28 mouse cellular contexts compared by ENCODE assay signal in the genomic region with DNA sequence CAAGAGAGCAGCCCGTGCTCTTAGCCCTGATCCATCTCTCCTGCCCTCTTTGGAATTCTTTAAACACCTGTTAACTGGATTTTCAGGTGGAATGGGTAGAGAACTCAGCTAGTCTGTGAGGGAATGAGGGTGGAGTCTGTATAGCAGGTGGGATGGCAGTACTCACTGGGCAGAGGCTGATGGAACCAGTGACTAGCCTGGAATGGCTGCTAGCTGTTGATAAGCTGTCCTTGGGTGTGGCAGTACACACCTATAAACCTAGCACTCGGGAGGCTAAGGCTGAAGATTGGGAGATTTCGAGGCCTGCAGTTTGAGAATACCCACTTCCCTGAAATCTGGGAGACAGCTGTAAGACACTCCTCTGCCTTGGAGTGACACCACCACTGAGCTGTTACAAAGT. TPM values are rescaled to one million over a fixed set of nuclear protein-coding genes. Genes with fewer than 3 reads are reported as not detected.
A peak's percentile ranks its signal among the peaks of the same experiment; 100 is the strongest.
DNase-seq lines count a peak whose midpoint lies in the region; ATAC-seq and TF ChIP-seq lines count a peak whose summit lies in the region.
"Had no signal": no experiment of that assay in that cellular context is flagged by ENCODE, and none has a peak within 500 bp of the region (broad histone marks: within the 10 kb centered on the region; RNA-seq: fewer than 3 reads in every experiment).

No protein-coding gene starts in this region.

- peak; percentile 54 for ATAC-seq in lung, postnatal 0 days
- peak; percentile 95 for ATAC-seq in liver, embryonic 12.5 days
- ATAC-seq in megakaryocyte-erythroid progenitor cell, adult 5-6 weeks (replicated peaks; ENCODE audit: low FRiP score, low TSS enrichment, poor library complexity, severe bottlenecking) = 0 out of 2 replicates have a peak, but pooled peaks have one; percentile 50
- ATAC-seq: activated CD4-positive, CD25-positive, alpha-beta regulatory T cell, adult 4 months; forebrain, embryonic 14.5 days had no signal

- no peak overlapping the region for H3K4me3 ChIP-seq in lung, postnatal 0 days (ENCODE audit: low read depth, low read length)
- no peak overlapping the region for H3K4me3 ChIP-seq in lung, adult 2 months (replicated peaks; ENCODE audit: extremely low read depth, low read depth, low read length)
- no peak overlapping the region for H3K4me3 ChIP-seq in liver, embryonic 12.5 days
- no peak overlapping the region for H3K4me3 ChIP-seq in gastrocnemius, adult 2 months
- H3K4me3 ChIP-seq: embryonic facial prominence, embryonic 10.5 days; heart, embryonic 12.5 days; hindbrain, embryonic 12.5 days; limb, embryonic 12.5 days; lung, embryonic 15.5 days; midbrain, embryonic 12.5 days; neural tube, embryonic 12.5 days had no signal

- no peaks in the 10 kb centered on the region; the same call in 1 of the 2 replicates for H3K36me3 ChIP-seq in lung, postnatal 0 days (ENCODE audit: insufficient read depth, low read length)
- H3K36me3 ChIP-seq in liver, embryonic 12.5 days = peaks cover 50% of the 10 kb centered on the region

- H3K27me3 ChIP-seq in lung, postnatal 0 days (replicated peaks; ENCODE audit: insufficient read depth, low read length) = no peaks in the 10 kb centered on the region
- H3K27me3 ChIP-seq in liver, embryonic 12.5 days (replicated peaks) = no peaks in the 10 kb centered on the region
- H3K27me3 ChIP-seq: heart, embryonic 12.5 days; hindbrain, embryonic 12.5 days; limb, embryonic 12.5 days; lung, embryonic 15.5 days; midbrain, embryonic 12.5 days; neural tube, embryonic 12.5 days had no signal

- intact Hi-C loops in left cerebral cortex, postnatal 4 days (cut with DNase I) = loop anchor here (5.0 kb wide), 1 partner anchor 62 kb away; no protein-coding TSS in a partner anchor
- intact Hi-C loops in gastrocnemius, adult 2 months (cut with DNase I) = no loop called here

- H3K4me2 ChIP-seq in lung, postnatal 0 days (replicated peaks; ENCODE audit: low read depth, low read length) = no peak overlapping the region
- H3K4me2 ChIP-seq in liver, embryonic 12.5 days = peak overlapping the region; percentile 2; the same call in 1 of the 2 replicates
- H3K4me2 ChIP-seq: heart, embryonic 12.5 days; hindbrain, embryonic 12.5 days; limb, embryonic 12.5 days; lung, embryonic 15.5 days; midbrain, embryonic 12.5 days; neural tube, embryonic 12.5 days had no signal

- H3K9me3 ChIP-seq in lung, postnatal 0 days (ENCODE audit: low read length) = no peaks in the 10 kb centered on the region
- H3K9me3 ChIP-seq in liver, embryonic 12.5 days (replicated peaks) = no peaks in the 10 kb centered on the region
- H3K9me3 ChIP-seq: embryonic facial prominence, embryonic 10.5 days; heart, embryonic 12.5 days; hindbrain, embryonic 12.5 days; limb, embryonic 12.5 days; lung, embryonic 15.5 days; midbrain, embryonic 12.5 days; neural tube, embryonic 12.5 days had no signal

- H3K9ac ChIP-seq in lung, postnatal 0 days (replicated peaks; ENCODE audit: low read depth) = no peak overlapping the region
- H3K9ac ChIP-seq in liver, embryonic 12.5 days = no peak overlapping the region
- H3K9ac ChIP-seq: heart, embryonic 12.5 days; hindbrain, embryonic 12.5 days; limb, embryonic 12.5 days; lung, embryonic 15.5 days; midbrain, embryonic 12.5 days; neural tube, embryonic 12.5 days had no signal

- no peak for TF ChIP-seq CTCF in lung, postnatal 0 days (IDR thresholded peaks at IDR 0.05)
- TF ChIP-seq CTCF in lung, adult 2 months (IDR thresholded peaks at IDR 0.05; ENCODE audit: insufficient read depth, low read length) = no peak
- no peak for TF ChIP-seq CTCF in gastrocnemius, adult 2 months (IDR thresholded peaks at IDR 0.05)

- DNase-seq in lung, postnatal 0 days (ENCODE audit: low spot score) = no peak
- no peak for DNase-seq in lung, adult 2 months
- DNase-seq in left cerebral cortex, postnatal 4 days = no peak
- DNase-seq in left cerebral cortex, adult 11 months (ENCODE audit: low spot score) = no peak
- DNase-seq in adrenal gland, adult 2 months = no peak
- no peak for DNase-seq in gastrocnemius, adult 2 months
- DNase-seq: adrenal gland, postnatal 36 days; cerebellum, adult 9-10 months; heart, postnatal 14 days; kidney, adult 9 months; kidney, postnatal 36 days; layer of hippocampus, adult 9-11 months; right cerebral cortex, postnatal 14 days; thymus, postnatal 14 days had no signal

- 83% methylated on average over 3 of the region's 3 CpGs for WGBS in lung, postnatal 0 days
- WGBS in lung, adult 2 months = 75% methylated on average over 3 of the region's 3 CpGs
- WGBS in liver, embryonic 12.5 days (ENCODE audit: insufficient replicate concordance) = 53% methylated on average over 3 of the region's 3 CpGs

- no peak overlapping the region for H3K27ac ChIP-seq in lung, postnatal 0 days (ENCODE audit: low read length)
- H3K27ac ChIP-seq in liver, embryonic 12.5 days = peak overlapping the region; percentile 18; the same call in 1 of the 2 replicates
- no peak overlapping the region for H3K27ac ChIP-seq in gastrocnemius, adult 2 months
- H3K27ac ChIP-seq: embryonic facial prominence, embryonic 10.5 days; hindbrain, embryonic 12.5 days; limb, embryonic 12.5 days; lung, embryonic 15.5 days; macrophage; midbrain, embryonic 12.5 days; neural tube, embryonic 12.5 days had no signal

- no peak for TF ChIP-seq POLR2A in lung, adult 2 months (IDR thresholded peaks at IDR 0.05; ENCODE audit: borderline replicate concordance, extremely low read depth, low read depth, low read length)

- TF ChIP-seq EP300 in lung, postnatal 0 days (IDR thresholded peaks at IDR 0.05) = no peak

- no peaks in the 10 kb centered on the region for H3K4me1 ChIP-seq in lung, postnatal 0 days (ENCODE audit: insufficient read depth, low read depth, low read length)
- H3K4me1 ChIP-seq in lung, adult 2 months (ENCODE audit: control insufficient read depth, insufficient read depth, low read length) = peaks cover 6% of the 10 kb centered on the region; the same call in 1 of the 2 replicates
- H3K4me1 ChIP-seq in liver, embryonic 12.5 days = peaks cover 56% of the 10 kb centered on the region
- H3K4me1 ChIP-seq: embryonic facial prominence, embryonic 10.5 days; hindbrain, embryonic 12.5 days; limb, embryonic 12.5 days; lung, embryonic 15.5 days; midbrain, embryonic 12.5 days; neural tube, embryonic 12.5 days had no signal

RNA-seq across cellular contexts. Expression of a gene that starts 42.1 kb away (rescaled TPM):
- 10.4 and 13.8 TPM in 2 replicates for polyA plus RNA-seq in lung, postnatal 0 days (2015; fragmentation: Nextera tagmentation; extraction: Ambion mirVana)
- polyA plus RNA-seq in lung, adult 2 months (2012; rRNA removed) = 10.8 and 214 TPM in 2 replicates
- polyA plus RNA-seq in liver, embryonic 12.5 days (2016; fragmentation: Nextera tagmentation; extraction: Ambion mirVana) = 0.48 and 1.6 TPM in 2 replicates
- not detected in 2 replicates for total RNA-seq in megakaryocyte-erythroid progenitor cell, adult 5-6 weeks (2014; fragmentation: Nextera tagmentation)
- not detected in 2 replicates for total RNA-seq in megakaryocyte-erythroid progenitor cell, adult 5-6 weeks (2017)
- total RNA-seq in left cerebral cortex, postnatal 4 days (2021) = 1 to 10 TPM in 1 of 2 experiments, under 1 TPM in 1; 0.87 to 1.1 TPM
- total RNA-seq in adrenal gland, adult 2 months (2021) = under 1 TPM in 1 of 2 experiments, not detected in 1; 0.66 TPM
- 0.22 TPM in 1 of 2 replicates, not detected in the other for polyA plus RNA-seq in adrenal gland, adult 2 months (2012; rRNA removed)
- 1,000 to 10,000 TPM in 1 of 2 experiments, 100 to 1,000 TPM in 1; 528 to 1,790 TPM for total RNA-seq in gastrocnemius, adult 2 months (2021)
- total RNA-seq: common myeloid progenitor, adult 5-6 weeks; monocyte, adult 5-6 weeks had no signal
- polyA plus RNA-seq: activated CD4-positive, CD25-positive, alpha-beta regulatory T cell, adult 4 months; macrophage had no signal

RNA-seq across cellular contexts. Expression of a gene that starts 43.3 kb away (rescaled TPM):
- polyA plus RNA-seq in lung, postnatal 0 days (2015; fragmentation: Nextera tagmentation; extraction: Ambion mirVana) = 180 and 200 TPM in 2 replicates
- 101 and 124 TPM in 2 replicates for polyA plus RNA-seq in lung, adult 2 months (2012; rRNA removed)
- polyA plus RNA-seq in liver, embryonic 12.5 days (2016; fragmentation: Nextera tagmentation; extraction: Ambion mirVana) = 103 and 105 TPM in 2 replicates
- total RNA-seq in megakaryocyte-erythroid progenitor cell, adult 5-6 weeks (2014; fragmentation: Nextera tagmentation) = 92.6 and 110 TPM in 2 replicates
- total RNA-seq in megakaryocyte-erythroid progenitor cell, adult 5-6 weeks (2017) = 70.8 and 132 TPM in 2 replicates
- total RNA-seq in left cerebral cortex, postnatal 4 days (2021) = 10 to 100 TPM; 43.1 to 46.6 TPM
- 10 to 100 TPM; 51.6 to 71.6 TPM for total RNA-seq in adrenal gland, adult 2 months (2021)
- polyA plus RNA-seq in adrenal gland, adult 2 months (2012; rRNA removed) = 38.4 and 45.5 TPM in 2 replicates
- total RNA-seq in gastrocnemius, adult 2 months (2021) = 10 to 100 TPM; 43.4 to 51.7 TPM

RNA-seq across cellular contexts. Expression of a gene that starts 45.6 kb away (rescaled TPM):
- 6.2 and 6.6 TPM in 2 replicates for polyA plus RNA-seq in lung, postnatal 0 days (2015; fragmentation: Nextera tagmentation; extraction: Ambion mirVana)
- 58.4 and 66.4 TPM in 2 replicates for polyA plus RNA-seq in lung, adult 2 months (2012; rRNA removed)
- polyA plus RNA-seq in liver, embryonic 12.5 days (2016; fragmentation: Nextera tagmentation; extraction: Ambion mirVana) = 4.7 and 4.9 TPM in 2 replicates
- 9.1 and 11.9 TPM in 2 replicates for total RNA-seq in megakaryocyte-erythroid progenitor cell, adult 5-6 weeks (2014; fragmentation: Nextera tagmentation)
- 3.7 and 6.8 TPM in 2 replicates for total RNA-seq in megakaryocyte-erythroid progenitor cell, adult 5-6 weeks (2017)
- 10 to 100 TPM; 13.0 to 14.6 TPM for total RNA-seq in left cerebral cortex, postnatal 4 days (2021)
- 1 to 10 TPM; 5.5 to 7.1 TPM for total RNA-seq in adrenal gland, adult 2 months (2021)
- polyA plus RNA-seq in adrenal gland, adult 2 months (2012; rRNA removed) = 22.5 and 30.8 TPM in 2 replicates
- total RNA-seq in gastrocnemius, adult 2 months (2021) = 1 to 10 TPM; 4.7 to 5.0 TPM

RNA-seq across cellular contexts. Expression of a gene that starts 47.4 kb away (rescaled TPM):
- polyA plus RNA-seq in lung, postnatal 0 days (2015; fragmentation: Nextera tagmentation; extraction: Ambion mirVana) = 19.4 and 24.4 TPM in 2 replicates
- 13.8 and 14.0 TPM in 2 replicates for polyA plus RNA-seq in lung, adult 2 months (2012; rRNA removed)
- polyA plus RNA-seq in liver, embryonic 12.5 days (2016; fragmentation: Nextera tagmentation; extraction: Ambion mirVana) = 7.8 and 9.1 TPM in 2 replicates
- not detected in 2 replicates for total RNA-seq in megakaryocyte-erythroid progenitor cell, adult 5-6 weeks (2014; fragmentation: Nextera tagmentation)
- not detected in 2 replicates for total RNA-seq in megakaryocyte-erythroid progenitor cell, adult 5-6 weeks (2017)
- total RNA-seq in left cerebral cortex, postnatal 4 days (2021) = 10 to 100 TPM; 11.2 to 11.6 TPM
- 10 to 100 TPM; 14.7 to 16.3 TPM for total RNA-seq in adrenal gland, adult 2 months (2021)
- polyA plus RNA-seq in adrenal gland, adult 2 months (2012; rRNA removed) = 37.8 and 51.4 TPM in 2 replicates
- 1 to 10 TPM in 1 of 2 experiments, under 1 TPM in 1; 0.99 to 1.3 TPM for total RNA-seq in gastrocnemius, adult 2 months (2021)
- total RNA-seq: monocyte, adult 5-6 weeks had no signal
- polyA plus RNA-seq: activated CD4-positive, CD25-positive, alpha-beta regulatory T cell, adult 4 months had no signal

Comparison
In these comparisons a context has a peak if more than half of its experiments do, and no peak if none do; other contexts are left out.
1. RNA of a gene that starts 42.1 kb away (total RNA-seq): 528 to 1,790 TPM in gastrocnemius, adult 2 months; 0.87 to 1.1 TPM in left cerebral cortex, postnatal 4 days, 0.66 TPM in adrenal gland, adult 2 months and not detected in megakaryocyte-erythroid progenitor cell, adult 5-6 weeks; every median in the first group is over 100 times any median in the second.
2. Peak in every context shown above with its lines, with median percentiles within 50 percentile points of each other: ATAC-seq.